ENCODE assay signal across 8 mouse cellular contexts in the genomic region with DNA sequence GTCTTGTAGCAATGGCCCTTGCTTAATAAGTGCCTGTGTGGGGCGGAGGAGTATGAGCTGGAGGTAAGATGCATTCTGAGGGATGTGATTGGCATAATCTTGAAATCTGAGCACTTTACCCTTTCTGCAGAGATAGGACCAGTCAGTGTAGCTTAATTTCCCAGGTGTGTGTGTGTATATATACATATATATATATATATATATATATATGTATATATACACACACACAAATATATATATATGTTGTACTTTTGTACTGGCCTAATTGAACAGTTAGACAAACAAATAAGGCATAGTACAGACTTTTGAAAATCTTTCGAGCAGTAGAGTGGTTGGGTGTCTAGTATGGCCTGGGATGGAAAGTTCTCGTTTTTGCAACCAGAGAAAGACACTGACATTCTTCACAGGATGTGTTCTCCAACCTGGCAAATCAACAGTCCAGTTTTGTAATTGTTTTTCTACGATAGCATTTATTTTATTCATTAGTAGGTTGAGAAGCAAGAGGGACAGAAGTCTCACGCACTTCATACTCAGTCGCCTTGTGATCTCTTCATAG. TPM values are rescaled to one million over a fixed set of nuclear protein-coding genes. Genes with fewer than 3 reads are reported as not detected.
DNase-seq lines count a peak whose midpoint lies in the region; ATAC-seq and TF ChIP-seq lines count a peak whose summit lies in the region.

No protein-coding gene starts in this region.

- peaks cover 4% of the 10 kb centered on the region for H3K27me3 ChIP-seq in liver, adult 2 months (ENCODE audit: control insufficient read depth, insufficient read depth, low read length)
- no peaks in the 10 kb centered on the region for H3K27me3 ChIP-seq in intestine, embryonic 16.5 days (replicated peaks; ENCODE audit: control insufficient read depth, insufficient read depth, low read length)
- no peaks in the 10 kb centered on the region for H3K27me3 ChIP-seq in neural tube, embryonic 12.5 days (replicated peaks)

- no peak for TF ChIP-seq POLR2A in liver, adult 2 months (IDR thresholded peaks at IDR 0.05; ENCODE audit: extremely low read depth, insufficient read depth, low read length)
- no peak for TF ChIP-seq POLR2A in embryonic fibroblast, embryonic 13.5 days (IDR thresholded peaks at IDR 0.05; ENCODE audit: low read depth, low read length)

- WGBS in liver, adult 2 months = 75% methylated on average over 6 of the region's 6 CpGs
- WGBS in intestine, embryonic 16.5 days = 54% methylated on average over 6 of the region's 6 CpGs
- WGBS in neural tube, embryonic 12.5 days = 58% methylated on average over 6 of the region's 6 CpGs

- no peak overlapping the region for H3K9ac ChIP-seq in liver, adult 2 months (ENCODE audit: low read depth, low read length)
- peak overlapping the region; percentile 70 for H3K9ac ChIP-seq in intestine, embryonic 16.5 days (ENCODE audit: low read depth, low read length)
- H3K9ac ChIP-seq in neural tube, embryonic 12.5 days = peak overlapping the region; percentile 66; the same call in 1 of the 2 replicates

- no peak for TF ChIP-seq CTCF in liver, adult 2 months (IDR thresholded peaks at IDR 0.05; ENCODE audit: low read depth, low read length)
- no peak for TF ChIP-seq CTCF in embryonic fibroblast, embryonic 13.5 days (IDR thresholded peaks at IDR 0.05; ENCODE audit: borderline replicate concordance, insufficient read depth, low read length)

- no peaks in the 10 kb centered on the region for H3K36me3 ChIP-seq in liver, adult 2 months (ENCODE audit: control insufficient read depth, insufficient read depth, low read length)
- H3K36me3 ChIP-seq in intestine, embryonic 16.5 days (ENCODE audit: control insufficient read depth, insufficient read depth, low read length) = no peaks in the 10 kb centered on the region
- H3K36me3 ChIP-seq in neural tube, embryonic 12.5 days = no peaks in the 10 kb centered on the region

- no peak overlapping the region for H3K27ac ChIP-seq in liver, adult 2 months (replicated peaks; ENCODE audit: insufficient read depth, low read depth, low read length)
- H3K27ac ChIP-seq in embryonic fibroblast, embryonic 13.5 days (ENCODE audit: insufficient read depth, low read length) = no peak overlapping the region
- no peak overlapping the region for H3K27ac ChIP-seq in intestine, embryonic 16.5 days (ENCODE audit: low read length)
- no peak overlapping the region for H3K27ac ChIP-seq in neural tube, embryonic 12.5 days

- intact Hi-C loops in left cerebral cortex, postnatal 4 days (cut with DNase I) = no loop called here

- no peak for DNase-seq in liver, adult 2 months (ENCODE audit: extremely low read depth, low read depth, low spot score)
- no peak for DNase-seq in liver
- no peak for DNase-seq in spleen, postnatal 10 days (ENCODE audit: low spot score in 2 of 2)
- DNase-seq in left cerebral cortex, postnatal 4 days = no peak
- DNase-seq in adrenal gland, adult (ENCODE audit: inconsistent age in 2 of 2, low spot score in 1 of 2) = no peak

- H3K4me3 ChIP-seq in liver, adult 2 months (ENCODE audit: insufficient read depth, low read depth, low read length) = peak overlapping the region; percentile 69; the same call in 1 of the 2 replicates
- peak overlapping the region; percentile 82 for H3K4me3 ChIP-seq in embryonic fibroblast, embryonic 13.5 days (ENCODE audit: insufficient read depth, low read length)
- peak overlapping the region; percentile 71 for H3K4me3 ChIP-seq in intestine, embryonic 16.5 days (ENCODE audit: low read length)
- H3K4me3 ChIP-seq in neural tube, embryonic 12.5 days = peak overlapping the region; percentile 65

- ATAC-seq in intestine, embryonic 16.5 days = no peak
- peak; percentile 8 for ATAC-seq in neural tube, embryonic 12.5 days (ENCODE audit: low FRiP score, low read depth)

- no peaks in the 10 kb centered on the region for H3K79me2 ChIP-seq in liver, adult 2 months (ENCODE audit: control insufficient read depth, insufficient read depth, low read length)

- H3K9me3 ChIP-seq in intestine, embryonic 16.5 days (ENCODE audit: control insufficient read depth, low read length) = no peaks in the 10 kb centered on the region
- H3K9me3 ChIP-seq in neural tube, embryonic 12.5 days = no peaks in the 10 kb centered on the region

- H3K4me2 ChIP-seq in intestine, embryonic 16.5 days (ENCODE audit: low read depth, low read length) = peak overlapping the region; percentile 99
- H3K4me2 ChIP-seq in neural tube, embryonic 12.5 days (replicated peaks) = peak overlapping the region; percentile 94

- H3K4me1 ChIP-seq in liver, adult 2 months (ENCODE audit: control insufficient read depth, insufficient read depth, low read length) = peaks cover 4% of the 10 kb centered on the region
- peaks cover 6% of the 10 kb centered on the region; the same call in 1 of the 2 replicates for H3K4me1 ChIP-seq in embryonic fibroblast, embryonic 13.5 days (ENCODE audit: control insufficient read depth, insufficient read depth, low read length)
- peaks cover 5% of the 10 kb centered on the region; the same call in 1 of the 2 replicates for H3K4me1 ChIP-seq in intestine, embryonic 16.5 days (ENCODE audit: control insufficient read depth, insufficient read depth, low read length)
- H3K4me1 ChIP-seq in neural tube, embryonic 12.5 days = peaks cover 4% of the 10 kb centered on the region; the same call in 1 of the 2 replicates

RNA-seq across cellular contexts. Expression of gene Cfap69, which starts 0.4 kb away (rescaled TPM):
- total RNA-seq in liver, adult 2 months (2014; rRNA removed) = 1.0 TPM in 2 replicates
- polyA plus RNA-seq in liver, adult 2 months (2012; rRNA removed) = 0.04 and 0.05 TPM in 2 replicates
- polyA plus RNA-seq in embryonic fibroblast, embryonic 13.5 days (2011; ENCODE audit: insufficient read length, low read depth, missing spikeins) = 3.6 and 5.0 TPM in 2 replicates
- polyA plus RNA-seq in intestine, embryonic 16.5 days (2015; fragmentation: Nextera tagmentation; extraction: Ambion mirVana) = 0.94 and 1.0 TPM in 2 replicates
- polyA plus RNA-seq in neural tube, embryonic 12.5 days (2016; fragmentation: Nextera tagmentation; extraction: Ambion mirVana) = 6.4 and 7.6 TPM in 2 replicates
- 10 to 100 TPM; 13.8 to 20.1 TPM for total RNA-seq in left cerebral cortex, postnatal 4 days (2021)

RNA-seq across cellular contexts. Expression of gene Steap2, which starts 29.9 kb away (rescaled TPM):
- 6.2 and 9.0 TPM in 2 replicates for total RNA-seq in liver, adult 2 months (2014; rRNA removed)
- polyA plus RNA-seq in liver, adult 2 months (2012; rRNA removed) = 3.9 and 4.1 TPM in 2 replicates
- polyA plus RNA-seq in embryonic fibroblast, embryonic 13.5 days (2011; ENCODE audit: insufficient read length, low read depth, missing spikeins) = 63.5 and 68.2 TPM in 2 replicates
- 9.1 and 9.2 TPM in 2 replicates for polyA plus RNA-seq in intestine, embryonic 16.5 days (2015; fragmentation: Nextera tagmentation; extraction: Ambion mirVana)
- 5.2 and 5.9 TPM in 2 replicates for polyA plus RNA-seq in neural tube, embryonic 12.5 days (2016; fragmentation: Nextera tagmentation; extraction: Ambion mirVana)
- total RNA-seq in left cerebral cortex, postnatal 4 days (2021) = 1 to 10 TPM; 3.3 to 4.1 TPM
